Mouse (Mus musculus): ENCODE data around the gene Zfp775. TPM values are rescaled to one million over a fixed set of nuclear protein-coding genes. Genes with fewer than 3 reads are reported as not detected.

The Zfp775 gene
- polyA plus RNA-seq, 2 experiments, result 1.0 to 1.7 TPM

- H3K9me3 ChIP-seq (ENCODE audit: control insufficient read depth, low read length), result no peaks in the 10 kb centered on the region
- TF ChIP-seq CTCF (IDR thresholded peaks at IDR 0.05; ENCODE audit: low read depth), result no peak
- no peak for TF ChIP-seq EP300 (IDR thresholded peaks at IDR 0.05; ENCODE audit: low read depth)
- DNase-seq (ENCODE audit: low read depth in 3 of 3, low spot score in 3 of 3) (no peak), ATAC-seq (ENCODE audit: insufficient read depth) (no peak)
- H3K27ac ChIP-seq, result no peak overlapping the region
- H3K27me3 ChIP-seq (ENCODE audit: control insufficient read depth, insufficient read depth, low read length), result no peaks in the 10 kb centered on the region
- H3K4me1 ChIP-seq (replicated peaks; ENCODE audit: control insufficient read depth in 2 of 2, insufficient read depth in 2 of 2, low read length in 1 of 2), result peaks cover 0 to 7% of the 10 kb centered on the region in 2 experiments; a peak in 2 of 4 replicates
- no peak overlapping the region for H3K9ac ChIP-seq (replicated peaks)
- WGBS (ENCODE audit: insufficient replicate concordance), result 37% methylated on average over 10 of the region's 10 CpGs
- H3K4me3 ChIP-seq (ENCODE audit: insufficient read depth in 1 of 2, low read depth in 2 of 2, low read length in 2 of 2), result no peak overlapping the region
- no peaks in the 10 kb centered on the region for H3K36me3 ChIP-seq (replicated peaks; ENCODE audit: control insufficient read depth, insufficient read depth, low read depth)
- H3K4me2 ChIP-seq (ENCODE audit: low read depth), result no peak overlapping the region
These were observed 28.6 kb upstream of the Zfp775 start for GRCm38 (mm10) chr6:48573280-48573679.

- peaks cover 0 to 7% of the 10 kb centered on the region in 2 experiments; a peak in 2 of 4 replicates for H3K4me1 ChIP-seq (replicated peaks; ENCODE audit: control insufficient read depth in 2 of 2, insufficient read depth in 2 of 2, low read length in 1 of 2)
- TF ChIP-seq CTCF (IDR thresholded peaks at IDR 0.05; ENCODE audit: low read depth) (no peak), EP300 (IDR thresholded peaks at IDR 0.05; ENCODE audit: low read depth) (no peak)
- H3K27me3 ChIP-seq (ENCODE audit: control insufficient read depth, insufficient read depth, low read length), result no peaks in the 10 kb centered on the region
- no peak overlapping the region for H3K4me2 ChIP-seq (ENCODE audit: low read depth)
- WGBS (ENCODE audit: insufficient replicate concordance), result 50% methylated on average over 3 of the region's 3 CpGs
- no peak overlapping the region for H3K9ac ChIP-seq (replicated peaks)
- DNase-seq (ENCODE audit: low read depth in 3 of 3, low spot score in 3 of 3), result no peak
- no peak overlapping the region for H3K4me3 ChIP-seq (ENCODE audit: insufficient read depth in 1 of 2, low read depth in 2 of 2, low read length in 2 of 2)
- no peaks in the 10 kb centered on the region for H3K36me3 ChIP-seq (replicated peaks; ENCODE audit: control insufficient read depth, insufficient read depth, low read depth)
- no peak for ATAC-seq (ENCODE audit: insufficient read depth)
- H3K27ac ChIP-seq, result no peak overlapping the region
- H3K9me3 ChIP-seq (ENCODE audit: control insufficient read depth, low read length), result no peaks in the 10 kb centered on the region
These were observed 27.9 kb upstream of the Zfp775 start for GRCm38 (mm10) chr6:48573981-48574380.

GRCm38 (mm10) chr6:48578736-48579135 lies 23.1 kb upstream of the Zfp775 start:
- H3K36me3 ChIP-seq (replicated peaks; ENCODE audit: control insufficient read depth, insufficient read depth, low read depth), result no peaks in the 10 kb centered on the region
- DNase-seq (ENCODE audit: low read depth in 3 of 3, low spot score in 3 of 3) (no peak), ATAC-seq (ENCODE audit: insufficient read depth) (no peak)
- no peaks in the 10 kb centered on the region for H3K27me3 ChIP-seq (ENCODE audit: control insufficient read depth, insufficient read depth, low read length)
- H3K9me3 ChIP-seq (ENCODE audit: control insufficient read depth, low read length), result no peaks in the 10 kb centered on the region
- H3K4me1 ChIP-seq (replicated peaks; ENCODE audit: control insufficient read depth in 2 of 2, insufficient read depth in 2 of 2, low read length in 1 of 2), result no peaks in the 10 kb centered on the region; a peak in 1 of 4 replicates
- H3K9ac ChIP-seq (replicated peaks), result no peak overlapping the region
- no peak for TF ChIP-seq CTCF (IDR thresholded peaks at IDR 0.05; ENCODE audit: low read depth)
- TF ChIP-seq EP300 (IDR thresholded peaks at IDR 0.05; ENCODE audit: low read depth), result no peak
- H3K27ac ChIP-seq, result no peak overlapping the region
- H3K4me2 ChIP-seq (ENCODE audit: low read depth), result no peak overlapping the region
- no peak overlapping the region for H3K4me3 ChIP-seq (ENCODE audit: insufficient read depth in 1 of 2, low read depth in 2 of 2, low read length in 2 of 2)
- WGBS (ENCODE audit: insufficient replicate concordance), result 27% methylated on average over 5 of the region's 5 CpGs

DNA sequence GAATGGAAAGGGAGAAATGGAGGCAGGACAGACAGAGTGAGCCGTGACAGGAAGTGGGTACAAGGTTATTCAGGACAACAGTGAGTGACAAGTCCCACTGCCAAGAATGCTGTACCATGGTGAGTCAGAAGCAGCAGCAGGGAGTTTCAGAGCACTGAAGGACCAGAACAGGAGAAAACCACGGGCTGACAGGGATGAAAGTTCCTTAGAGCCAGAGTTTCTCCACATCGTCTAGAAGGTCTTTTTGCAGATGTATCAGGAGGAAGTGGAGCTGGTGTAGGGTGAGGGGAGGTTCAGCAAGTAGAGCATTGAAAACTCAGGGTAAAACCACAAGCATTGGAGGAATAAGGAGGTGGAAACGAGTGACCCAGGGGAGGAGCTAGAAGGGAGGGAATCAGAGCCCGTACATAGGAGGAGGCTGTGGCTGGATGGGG lies 22.6 kb upstream of the Zfp775 start:
- DNase-seq (ENCODE audit: low read depth in 3 of 3, low spot score in 3 of 3) (no peak), ATAC-seq (ENCODE audit: insufficient read depth) (no peak)
- no peak overlapping the region for H3K9ac ChIP-seq (replicated peaks)
- TF ChIP-seq CTCF (IDR thresholded peaks at IDR 0.05; ENCODE audit: low read depth), result no peak
- TF ChIP-seq EP300 (IDR thresholded peaks at IDR 0.05; ENCODE audit: low read depth), result no peak
- H3K4me2 ChIP-seq (ENCODE audit: low read depth), result no peak overlapping the region
- no peaks in the 10 kb centered on the region for H3K36me3 ChIP-seq (replicated peaks; ENCODE audit: control insufficient read depth, insufficient read depth, low read depth)
- H3K27me3 ChIP-seq (ENCODE audit: control insufficient read depth, insufficient read depth, low read length), result no peaks in the 10 kb centered on the region
- no peaks in the 10 kb centered on the region for H3K9me3 ChIP-seq (ENCODE audit: control insufficient read depth, low read length)
- no peak overlapping the region for H3K4me3 ChIP-seq (ENCODE audit: insufficient read depth in 1 of 2, low read depth in 2 of 2, low read length in 2 of 2)
- H3K4me1 ChIP-seq (replicated peaks; ENCODE audit: control insufficient read depth in 2 of 2, insufficient read depth in 2 of 2, low read length in 1 of 2), result no peaks in the 10 kb centered on the region; a peak in 1 of 4 replicates
- WGBS (ENCODE audit: insufficient replicate concordance), result 3% methylated on average over 5 of the region's 5 CpGs
- H3K27ac ChIP-seq, result no peak overlapping the region

- ATAC-seq (ENCODE audit: insufficient read depth) (no peak), DNase-seq (ENCODE audit: low read depth in 3 of 3, low spot score in 3 of 3) (no peak)
- H3K9me3 ChIP-seq (ENCODE audit: control insufficient read depth, low read length), result no peaks in the 10 kb centered on the region
- no peak overlapping the region for H3K9ac ChIP-seq (replicated peaks)
- H3K4me3 ChIP-seq (ENCODE audit: insufficient read depth in 1 of 2, low read depth in 2 of 2, low read length in 2 of 2), result no peak overlapping the region
- TF ChIP-seq EP300 (IDR thresholded peaks at IDR 0.05; ENCODE audit: low read depth), result no peak
- H3K4me1 ChIP-seq (replicated peaks; ENCODE audit: control insufficient read depth in 2 of 2, insufficient read depth in 2 of 2, low read length in 1 of 2), result no peaks in the 10 kb centered on the region; a peak in 1 of 4 replicates
- H3K27ac ChIP-seq, result no peak overlapping the region
- WGBS (ENCODE audit: insufficient replicate concordance), result 40% methylated on average over 3 of the region's 3 CpGs
- H3K4me2 ChIP-seq (ENCODE audit: low read depth), result no peak overlapping the region
- no peaks in the 10 kb centered on the region for H3K27me3 ChIP-seq (ENCODE audit: control insufficient read depth, insufficient read depth, low read length)
- no peaks in the 10 kb centered on the region for H3K36me3 ChIP-seq (replicated peaks; ENCODE audit: control insufficient read depth, insufficient read depth, low read depth)
These were observed 20.6 kb upstream of the Zfp775 start for GRCm38 (mm10) chr6:48581257-48581656.
